Mouse (Mus musculus): ENCODE results near the gene Ppp1r14a.

DNA sequence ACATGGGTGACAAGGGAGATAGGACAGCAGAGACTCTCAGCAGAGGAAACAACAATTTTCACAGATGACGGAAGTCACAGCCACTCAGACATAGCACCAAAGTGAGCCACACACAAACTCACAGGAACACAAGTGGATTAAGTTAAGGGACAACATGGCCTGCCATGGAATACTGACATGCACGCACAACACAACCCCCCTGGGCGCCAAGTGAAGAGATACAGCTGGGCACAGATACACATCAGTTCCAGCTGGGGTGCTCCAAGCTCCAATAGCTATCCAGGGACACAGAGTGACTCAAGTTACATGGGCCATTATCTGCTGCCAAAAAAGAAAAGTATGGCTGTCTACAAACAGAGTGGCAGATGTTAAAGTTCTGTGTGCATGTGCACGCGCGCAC, 748 bp downstream of the Ppp1r14a start:
- TF ChIP-seq POLR2A (IDR thresholded peaks at IDR 0.05; ENCODE audit: low read depth, low read length), result no peak
- TF ChIP-seq CTCF (IDR thresholded peaks at IDR 0.05; ENCODE audit: extremely low read depth, insufficient read length, insufficient replicate concordance, low read depth, low read length), result no peak

All from small intestine, adult 2 months (tissue).